Mouse (Mus musculus) midbrain, embryonic 15.5 days (tissue): ENCODE results near the gene Ddx1. TPM values are rescaled to one million over a fixed set of nuclear protein-coding genes. Genes with fewer than 3 reads are reported as not detected.

Source experiments
- ATAC-seq: fragments of 200-750 bp; cut with Nextera tagmentation; replicated peaks from 2 replicates; pipeline ENCODE4 v1.8.0; 2017; ENCODE audit warnings: moderate TSS enrichment
- H3K27ac ChIP-seq: fragments of 300-500 bp; sonication (generic); 2 replicates; pipeline ENCODE4 v1.5.1; 2015; ENCODE audit warnings: mild to moderate bottlenecking, inconsistent platforms
- H3K27me3 ChIP-seq: fragments of 300-500 bp; sonication (generic); replicated peaks from 2 replicates; pipeline ENCODE4 v1.6.1; 2015; ENCODE audit warnings: inconsistent platforms
- H3K36me3 ChIP-seq: fragments of 300-500 bp; sonication (generic); replicated peaks from 2 replicates; pipeline ENCODE4 v1.6.1; 2015; ENCODE audit warnings: inconsistent platforms
- H3K4me1 ChIP-seq: fragments of 300-500 bp; sonication (generic); 2 replicates; pipeline ENCODE4 v1.6.1; 2015; ENCODE audit warnings: inconsistent platforms
- H3K4me2 ChIP-seq: fragments of 300-500 bp; sonication (generic); 2 replicates; pipeline ENCODE4 v1.6.1; 2015; ENCODE audit warnings: inconsistent platforms, mild to moderate bottlenecking, moderate library complexity
- H3K4me3 ChIP-seq: fragments of 300-500 bp; sonication (generic); 2 replicates; pipeline ENCODE4 v1.5.1; 2015; ENCODE audit warnings: mild to moderate bottlenecking, inconsistent platforms
- H3K9ac ChIP-seq: fragments of 300-500 bp; sonication (generic); 2 replicates; pipeline ENCODE4 v1.6.1; 2015; ENCODE audit warnings: mild to moderate bottlenecking, inconsistent platforms
- H3K9me3 ChIP-seq: fragments of 300-500 bp; sonication (generic); 2 replicates; pipeline ENCODE4 v1.6.1; 2016; ENCODE audit warnings: inconsistent platforms
- WGBS: fragments of 180-500 bp; shearing (Covaris S2); methylation state at CpG from one replicate; pipeline ENCODE4 v1.1.7; 2015; ENCODE audit warnings: mixed read lengths; 5-methylcytosine and 5-hydroxymethylcytosine counted together
- polyA plus RNA-seq: library from polyadenylated mRNA; unstranded; fragments of >200 nt; fragmentation: Nextera tagmentation; extraction: Ambion mirVana; gene quantifications from 2 replicates; pipeline ENCODE4 v1.2.1, GENCODE M21; 2015

Ddx1 gene
- polyA plus RNA-seq, 1 experiment from 2014 or later, result 132 TPM

GRCm38 (mm10) chr12:13176136-13176535 is 72.9 kb downstream of the Ddx1 start:
- H3K9me3 ChIP-seq, result no peaks in the 10 kb centered on the region
- no peak overlapping the region for H3K9ac ChIP-seq
- no peak overlapping the region for H3K4me3 ChIP-seq
- WGBS, result 31% methylated on average over 2 of the region's 2 CpGs
- ATAC-seq, result no peak
- no peaks in the 10 kb centered on the region for H3K27me3 ChIP-seq
- no peak overlapping the region for H3K4me2 ChIP-seq
- H3K4me1 ChIP-seq, result peaks cover 10% of the 10 kb centered on the region
- H3K27ac ChIP-seq, result no peak overlapping the region
- no peaks in the 10 kb centered on the region for H3K36me3 ChIP-seq

GRCm38 (mm10) chr12:13174022-13174421 is 75.0 kb downstream of the Ddx1 start:
- ATAC-seq, result no peak
- H3K4me2 ChIP-seq, result no peak overlapping the region
- H3K4me3 ChIP-seq, result no peak overlapping the region
- no peaks in the 10 kb centered on the region for H3K27me3 ChIP-seq
- H3K4me1 ChIP-seq, result no peaks in the 10 kb centered on the region
- WGBS, result 64% methylated on average over 6 of the region's 6 CpGs
- no peak overlapping the region for H3K9ac ChIP-seq
- no peaks in the 10 kb centered on the region for H3K36me3 ChIP-seq
- H3K9me3 ChIP-seq, result no peaks in the 10 kb centered on the region
- H3K27ac ChIP-seq, result no peak overlapping the region

GRCm38 (mm10) chr12:13168073-13168472 is 80.9 kb downstream of the Ddx1 start:
- Histone ChIP-seq H3K4me1 (no peaks in the 10 kb centered on the region), H3K4me3 (no peak overlapping the region), H3K9ac (no peak overlapping the region), H3K36me3 (no peaks in the 10 kb centered on the region), H3K27ac (no peak overlapping the region), H3K9me3 (no peaks in the 10 kb centered on the region), H3K4me2 (no peak overlapping the region), H3K27me3 (no peaks in the 10 kb centered on the region)
- no peak for ATAC-seq
- WGBS, result 51% methylated on average over 1 of the region's 1 CpGs

GRCm38 (mm10) chr12:13167116-13167515 is 81.9 kb downstream of the Ddx1 start:
- no peak overlapping the region for H3K9ac ChIP-seq
- H3K4me3 ChIP-seq, result no peak overlapping the region
- H3K27me3 ChIP-seq, result no peaks in the 10 kb centered on the region
- H3K27ac ChIP-seq, result no peak overlapping the region
- ATAC-seq, result no peak
- H3K4me2 ChIP-seq, result no peak overlapping the region
- H3K9me3 ChIP-seq, result no peaks in the 10 kb centered on the region
- H3K36me3 ChIP-seq, result no peaks in the 10 kb centered on the region
- WGBS, result 81% methylated on average over 5 of the region's 5 CpGs
- H3K4me1 ChIP-seq, result no peaks in the 10 kb centered on the region

Other genes with a start within 250 kb of the Ddx1 start
- 17.5 and 17.7 TPM in 2 replicates for gene Nbas, start 19.9 kb upstream of the Ddx1 start, polyA plus RNA-seq